Mouse (Mus musculus): ENCODE measurements around the gene Acmsd.
A peak's percentile ranks its signal among the peaks of the same experiment; 100 is the strongest.
"Not testable (repeated sequence)": the region's sequence is repeated elsewhere in the genome, so short reads cannot be mapped to it uniquely, and the experiment has no call there.

Acmsd gene

GRCm38 (mm10) chr1:127729096-127729495, at the start of gene Acmsd:
Gene Acmsd (plus strand): TSS chr1:127729413.
- DNase-seq (ENCODE audit: low spot score in 2 of 2), result no peak

- DNase-seq (ENCODE audit: low spot score in 2 of 2), result peak in 1 of 2 experiments; percentile 7
These were observed 49.6 kb upstream of the Acmsd start, which contains the start of gene Tmem163 for GRCm38 (mm10) chr1:127679498-127680133. Gene Tmem163 (minus strand): TSS chr1:127679548.

- DNase-seq (ENCODE audit: low spot score in 2 of 2), result no peak
These were observed 32.7 kb upstream of the Acmsd start for GRCm38 (mm10) chr1:127696533-127696932.

- no peak for DNase-seq (ENCODE audit: low spot score in 2 of 2)
These were observed 27.0 kb upstream of the Acmsd start for GRCm38 (mm10) chr1:127702187-127702586.

- DNase-seq (ENCODE audit: low spot score in 2 of 2), result no peak
These were observed 22.9 kb upstream of the Acmsd start for GRCm38 (mm10) chr1:127706269-127706668.

GRCm38 (mm10) chr1:127716441-127716840, 12.8 kb upstream of the Acmsd start:
- DNase-seq (ENCODE audit: low spot score in 2 of 2), result no peak

GRCm38 (mm10) chr1:127718290-127718689, 10.9 kb upstream of the Acmsd start:
- DNase-seq (ENCODE audit: low spot score in 2 of 2), result no peak

- DNase-seq (ENCODE audit: low spot score in 2 of 2), result no peak
These were observed 5.6 kb upstream of the Acmsd start for GRCm38 (mm10) chr1:127723596-127723995.

- DNase-seq (ENCODE audit: low spot score in 2 of 2), result no peak
These were observed 1.9 kb downstream of the Acmsd start for GRCm38 (mm10) chr1:127731086-127731485.

GRCm38 (mm10) chr1:127732435-127732834, 3.2 kb downstream of the Acmsd start:
- DNase-seq (ENCODE audit: low spot score in 2 of 2), result no peak

GRCm38 (mm10) chr1:127732841-127733240, 3.6 kb downstream of the Acmsd start:
- no peak for DNase-seq (ENCODE audit: low spot score in 2 of 2)

- no peak for DNase-seq (ENCODE audit: low spot score in 2 of 2)
These were observed 6.1 kb downstream of the Acmsd start for GRCm38 (mm10) chr1:127735356-127735755.

GRCm38 (mm10) chr1:127750401-127751102, 21.3 kb downstream of the Acmsd start:
- no peak for DNase-seq (ENCODE audit: low spot score in 2 of 2)

- DNase-seq (ENCODE audit: low spot score in 2 of 2), result no peak
These were observed 26.6 kb downstream of the Acmsd start for GRCm38 (mm10) chr1:127755806-127756205.

- no peak for DNase-seq (ENCODE audit: low spot score in 2 of 2)
These were observed 27.3 kb downstream of the Acmsd start for GRCm38 (mm10) chr1:127756331-127757163.

GRCm38 (mm10) chr1:127757164-127757545, 27.9 kb downstream of the Acmsd start:
- not testable (repeated sequence) for DNase-seq (ENCODE audit: low spot score in 2 of 2)

GRCm38 (mm10) chr1:127765468-127765867, 36.3 kb downstream of the Acmsd start:
- DNase-seq (ENCODE audit: low spot score in 2 of 2), result no peak

- DNase-seq (ENCODE audit: low spot score in 2 of 2), result no peak
These were observed 37.5 kb downstream of the Acmsd start for GRCm38 (mm10) chr1:127766741-127767140.

- DNase-seq (ENCODE audit: low spot score in 2 of 2), result no peak
These were observed 44.1 kb downstream of the Acmsd start for GRCm38 (mm10) chr1:127773198-127773802.

GRCm38 (mm10) chr1:127773803-127774500, 44.7 kb downstream of the Acmsd start, which contains the start of gene Ccnt2:
Gene Ccnt2 (plus strand): TSS chr1:127774164.
- DNase-seq (ENCODE audit: low spot score in 2 of 2), result peak; percentile 94 to 98

GRCm38 (mm10) chr1:127774501-127774880, 45.3 kb downstream of the Acmsd start:
- DNase-seq (ENCODE audit: low spot score in 2 of 2), result no peak

All from urinary bladder, adult 18-20 months (tissue).